Mouse (Mus musculus): ENCODE results near the gene Znfx1.

DNA sequence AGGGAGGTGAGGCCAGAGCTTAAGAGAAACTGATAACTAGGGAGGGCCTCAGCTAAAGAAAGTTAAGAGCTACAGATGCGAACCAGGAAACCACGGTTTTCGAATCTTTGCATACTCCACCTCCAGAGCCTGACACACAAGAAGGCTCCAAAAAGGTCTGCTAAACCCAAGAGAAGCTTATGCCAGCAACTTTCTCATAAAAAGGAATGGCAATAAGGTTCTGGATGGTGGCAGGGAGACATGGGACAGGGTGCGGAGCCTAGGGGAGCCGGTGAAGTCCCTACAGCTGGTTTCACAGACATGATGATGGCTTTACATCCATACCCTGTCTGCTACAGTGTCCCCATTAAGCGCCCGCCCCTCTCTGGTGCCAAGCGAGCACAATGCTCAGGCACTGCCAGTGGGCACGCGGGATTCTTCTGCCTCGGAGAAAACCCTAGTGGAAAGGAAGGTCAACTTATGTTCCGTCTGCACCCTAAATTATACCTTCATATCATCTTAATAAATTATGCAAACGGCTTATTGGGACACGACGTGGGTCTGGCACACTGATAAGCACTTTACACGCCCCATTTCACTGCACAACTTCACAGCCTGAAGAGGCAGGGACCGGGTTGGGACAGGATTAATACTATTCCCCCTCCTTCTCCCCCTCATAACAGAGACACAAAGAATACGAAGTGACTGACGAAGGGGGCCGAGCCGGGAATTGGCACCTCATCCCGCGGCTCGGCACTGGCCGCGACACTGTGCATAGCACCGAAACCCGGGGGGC is 67.6 kb downstream of the Znfx1 start:
- TF ChIP-seq EP300 (IDR thresholded peaks at IDR 0.05; ENCODE audit: insufficient read depth, low read depth, low read length): no peak
- no peak for TF ChIP-seq CTCF (IDR thresholded peaks at IDR 0.05; ENCODE audit: low read depth, low read length)

All from ES-Bruce4 (cell line).